Mouse (Mus musculus) MEL (cell line): ENCODE data around the gene Kcnip1. TPM values are rescaled to one million over a fixed set of nuclear protein-coding genes. Genes with fewer than 3 reads are reported as not detected.

ENCODE experiments used
- DNase-seq: peaks from one replicate; pipeline ENCODE4 v3.0.0; 2011; ENCODE audit warnings: low read depth, low spot score
- H3K27ac ChIP-seq: 2 replicates; pipeline ENCODE4 v1.5.1; 2012; ENCODE audit warnings: low read depth, mild to moderate bottlenecking, control low read depth, low read length, moderate library complexity; ENCODE audit not compliant: control insufficient read depth
- H3K27me3 ChIP-seq, 2 experiments: fragments of 150-350 bp in 1 of 2; sonication (generic) in 1 of 2; 2 replicates each; pipeline ENCODE4 v1.6.1; 2012; ENCODE audit warnings: low read length in 2 of 2, mild to moderate bottlenecking in 2 of 2, improper control_type of control experiment in 1 of 2, moderate library complexity in 1 of 2; ENCODE audit not compliant: insufficient read depth in 2 of 2, control insufficient read depth in 1 of 2
- H3K36me3 ChIP-seq, 2 experiments: 2 replicates each; pipeline ENCODE4 v1.6.1; 2012 to 2014; ENCODE audit warnings: low read length in 2 of 2, improper control_type of control experiment in 1 of 2, inconsistent platforms in 1 of 2, mild to moderate bottlenecking in 1 of 2; ENCODE audit not compliant: insufficient read depth in 2 of 2, control insufficient read depth in 1 of 2
- H3K4me1 ChIP-seq, 2 experiments: fragments of 150-350 bp in 1 of 2; sonication (generic) in 1 of 2; 2 replicates each; pipeline ENCODE4 v1.6.1; 2012; ENCODE audit warnings: low read length in 2 of 2, improper control_type of control experiment in 1 of 2, mild to moderate bottlenecking in 1 of 2; ENCODE audit not compliant: insufficient read depth in 2 of 2, control insufficient read depth in 1 of 2
- H3K4me3 ChIP-seq, 2 experiments: fragments of 150-350 bp in 1 of 2; sonication (generic) in 1 of 2; 2 replicates each; pipeline ENCODE4 v1.5.1; 2012; ENCODE audit warnings: low read depth in 2 of 2, low read length in 2 of 2, mild to moderate bottlenecking in 2 of 2, moderate library complexity in 2 of 2, control low read depth in 1 of 2, improper control_type of control experiment in 1 of 2; ENCODE audit not compliant: control insufficient read depth in 1 of 2, insufficient read depth in 1 of 2
- H3K79me2 ChIP-seq: 2 replicates; pipeline ENCODE4 v1.6.1; 2012; ENCODE audit warnings: mild to moderate bottlenecking, low read length, moderate library complexity; ENCODE audit not compliant: control insufficient read depth, poor library complexity, insufficient read depth
- H3K9ac ChIP-seq: 2 replicates; pipeline ENCODE4 v1.6.1; 2012; ENCODE audit warnings: low read depth, mild to moderate bottlenecking, control low read depth, low read length, moderate library complexity; ENCODE audit not compliant: control insufficient read depth, poor library complexity, severe bottlenecking
- H3K9me3 ChIP-seq: fragments of 150-350 bp; sonication (generic); replicated peaks from 2 replicates; pipeline ENCODE4 v1.6.1; 2012; ENCODE audit warnings: mild to moderate bottlenecking, low read length, improper control_type of control experiment, moderate library complexity; ENCODE audit not compliant: insufficient read depth
- BHLHE40 ChIP-seq: IDR thresholded peaks from 2 replicates; pipeline ENCODE4 v1.6.1; 2012; ENCODE audit warnings: low read depth, mild to moderate bottlenecking, inconsistent platforms, low read length, improper control_type of control experiment, borderline replicate concordance
- ELF1 ChIP-seq: IDR thresholded peaks from 2 replicates; pipeline ENCODE4 v1.6.1; 2014; ENCODE audit warnings: low read depth, mild to moderate bottlenecking, inconsistent platforms, low read length, improper control_type of control experiment, moderate library complexity
- EP300 ChIP-seq, 2 experiments: IDR thresholded peaks; 2 replicates each; pipeline ENCODE4 v1.6.1; 2011; ENCODE audit warnings: improper control_type of control experiment in 2 of 2, low read length in 2 of 2, low read depth in 1 of 2, mild to moderate bottlenecking in 1 of 2
- ETS1 ChIP-seq: IDR thresholded peaks from 2 replicates; pipeline ENCODE4 v1.6.1; 2012; ENCODE audit warnings: low read depth, mild to moderate bottlenecking, inconsistent platforms, low read length, improper control_type of control experiment, moderate library complexity
- GATA1 ChIP-seq: IDR thresholded peaks from 2 replicates; pipeline ENCODE4 v1.6.1; 2011; ENCODE audit warnings: low read depth, low read length, improper control_type of control experiment
- KAT2A ChIP-seq: conservative IDR thresholded peaks from 2 replicates; pipeline ENCODE4 v1.6.1; 2012; ENCODE audit warnings: low read depth, low read length, improper control_type of control experiment, inconsistent platforms
- MAZ ChIP-seq: IDR thresholded peaks from 2 replicates; pipeline ENCODE4 v1.6.1; 2012; ENCODE audit warnings: low read depth, mild to moderate bottlenecking, inconsistent platforms, low read length, improper control_type of control experiment
- MXI1 ChIP-seq: IDR thresholded peaks from 2 replicates; pipeline ENCODE4 v1.6.1; 2011; ENCODE audit warnings: mild to moderate bottlenecking, low read depth, low read length, improper control_type of control experiment
- MYB ChIP-seq: IDR thresholded peaks from 2 replicates; pipeline ENCODE4 v1.6.1; 2011; ENCODE audit warnings: mild to moderate bottlenecking, low read depth, low read length, improper control_type of control experiment
- MYC ChIP-seq: IDR thresholded peaks from 2 replicates; pipeline ENCODE4 v1.6.1; 2011; ENCODE audit warnings: low read depth, mild to moderate bottlenecking, low read length, improper control_type of control experiment, moderate library complexity
- POLR2AphosphoS5 ChIP-seq: IDR thresholded peaks from 2 replicates; pipeline ENCODE4 v1.6.1; 2012; ENCODE audit warnings: low read depth, borderline replicate concordance, mild to moderate bottlenecking, inconsistent platforms, low read length, moderate library complexity, mixed read lengths
- RCOR1 ChIP-seq: IDR thresholded peaks from 2 replicates; pipeline ENCODE4 v1.6.1; 2012; ENCODE audit warnings: low read depth, mild to moderate bottlenecking, inconsistent platforms, low read length, improper control_type of control experiment
- SMC3 ChIP-seq: IDR thresholded peaks from 2 replicates; pipeline ENCODE4 v1.6.1; 2011; ENCODE audit warnings: low read depth, low read length, improper control_type of control experiment
- TAL1 ChIP-seq: IDR thresholded peaks from 2 replicates; pipeline ENCODE4 v1.6.1; 2012; ENCODE audit warnings: mild to moderate bottlenecking, inconsistent platforms, low read length, moderate library complexity, mixed read lengths
- TCF12 ChIP-seq: IDR thresholded peaks from 2 replicates; pipeline ENCODE4 v1.6.1; 2014; ENCODE audit warnings: low read depth, mild to moderate bottlenecking, inconsistent platforms, low read length, improper control_type of control experiment, moderate library complexity
- UBTF ChIP-seq: IDR thresholded peaks from 2 replicates; pipeline ENCODE4 v1.6.1; 2012; ENCODE audit warnings: low read depth, mild to moderate bottlenecking, inconsistent platforms, low read length, improper control_type of control experiment, moderate library complexity, borderline replicate concordance; ENCODE audit not compliant: insufficient read depth
- USF1 ChIP-seq: IDR thresholded peaks from 2 replicates; pipeline ENCODE4 v1.6.1; 2014; ENCODE audit warnings: low read depth, mild to moderate bottlenecking, inconsistent platforms, low read length, improper control_type of control experiment, moderate library complexity
- ZNF384 ChIP-seq: IDR thresholded peaks from 2 replicates; pipeline ENCODE4 v1.6.1; 2012; ENCODE audit warnings: low read depth, mild to moderate bottlenecking, inconsistent platforms, low read length, improper control_type of control experiment
- polyA plus RNA-seq, 2 experiments: library from polyadenylated mRNA; stranded (reverse) in 1 of 2; unstranded in 1 of 2; fragments of >175 nt in 1 of 2; fragments of >200 nt in 1 of 2; gene quantifications; 2 replicates each; pipeline versions ENCODE4 v1.2.1 to v1.2.4; 2012; ENCODE audit warnings: low replicate concordance in 2 of 2, low read depth in 1 of 2; ENCODE audit not compliant: insufficient read length in 2 of 2, insufficient read depth in 1 of 2, missing spikeins in 1 of 2
- total RNA-seq: library from RNA; depleted of rRNA; stranded (reverse); fragments of 300-350 nt; gene quantifications from 2 replicates; pipeline ENCODE4 v1.2.3, GENCODE M21; 2012

The Kcnip1 gene
- total and polyA plus RNA-seq, 3 experiments, result 0.04 to 0.06 TPM; not detected in 1

DNA sequence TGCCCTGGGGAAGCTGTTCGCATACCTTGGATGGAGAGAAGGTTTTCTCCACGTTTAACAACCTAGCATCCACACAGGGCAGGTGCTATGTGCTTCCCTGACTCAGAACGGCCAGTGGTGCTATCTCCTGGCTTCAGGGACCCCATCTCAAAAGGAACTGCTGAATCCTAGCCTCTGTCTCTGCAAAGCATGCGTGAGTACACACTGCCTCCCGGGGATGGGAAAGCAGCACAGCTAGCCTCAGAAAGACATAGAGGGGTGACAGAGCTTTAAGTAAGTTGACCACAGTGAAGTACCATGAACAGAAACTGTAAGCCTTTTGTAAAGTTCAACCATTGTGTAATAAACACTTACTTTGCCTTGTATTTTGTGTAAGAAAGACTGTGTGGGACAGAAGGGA lies 544 bp upstream of the Kcnip1 start:
- no peak for TF ChIP-seq TCF12
- peak; percentile 5; the same call in 1 of the 2 replicates for TF ChIP-seq SMC3
- no peak for TF ChIP-seq USF1
- no peaks in the 10 kb centered on the region for H3K27me3 ChIP-seq

DNA sequence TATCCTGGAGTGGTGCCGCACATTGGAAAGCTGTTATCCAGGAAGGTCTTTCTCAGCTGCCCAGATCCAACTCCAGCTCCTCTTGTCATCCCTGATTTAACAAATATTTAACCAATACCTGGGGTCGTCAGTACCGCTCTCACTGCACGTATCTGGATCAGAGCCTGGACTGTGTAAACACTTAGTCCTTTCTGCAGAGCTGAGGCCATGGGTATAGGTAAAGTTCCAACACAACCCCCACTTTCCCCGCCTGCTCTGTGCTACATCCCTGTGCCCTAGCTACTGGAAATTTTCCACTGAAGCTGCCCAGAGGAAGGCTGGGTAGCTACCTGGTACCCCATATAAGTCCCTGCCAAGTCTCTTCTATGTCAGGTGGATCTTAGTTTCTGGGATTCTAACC lies 3.0 kb downstream of the Kcnip1 start:
- Histone ChIP-seq H3K79me2 (no peaks in the 10 kb centered on the region), H3K27ac (no peak overlapping the region), H3K36me3 (peaks cover 0 to 14% of the 10 kb centered on the region in 2 experiments; a peak in 2 of 4 replicates), H3K27me3 (no peaks in the 10 kb centered on the region), H3K4me3 (no peak overlapping the region), H3K4me1 (peaks cover 10 to 16% of the 10 kb centered on the region in 2 experiments), H3K9me3 (no peaks in the 10 kb centered on the region), H3K9ac (no peak overlapping the region)
- TF ChIP-seq ZNF384, result no peak
- no peak for TF ChIP-seq KAT2A
- TF ChIP-seq MYC, result no peak
- no peak for TF ChIP-seq POLR2AphosphoS5
- no peak for TF ChIP-seq MXI1
- no peak for TF ChIP-seq UBTF
- no peak for DNase-seq

More for the DNA sequence above, 544 bp upstream of the Kcnip1 start:
- no peaks in the 10 kb centered on the region for H3K9me3 ChIP-seq
- no peaks in the 10 kb centered on the region for H3K4me1 ChIP-seq
- H3K4me3 ChIP-seq, result no peak overlapping the region
- no peak for DNase-seq
- H3K79me2 ChIP-seq, result no peaks in the 10 kb centered on the region
- no peak overlapping the region for H3K9ac ChIP-seq
- no peaks in the 10 kb centered on the region for H3K36me3 ChIP-seq
- H3K27ac ChIP-seq, result no peak overlapping the region

DNA sequence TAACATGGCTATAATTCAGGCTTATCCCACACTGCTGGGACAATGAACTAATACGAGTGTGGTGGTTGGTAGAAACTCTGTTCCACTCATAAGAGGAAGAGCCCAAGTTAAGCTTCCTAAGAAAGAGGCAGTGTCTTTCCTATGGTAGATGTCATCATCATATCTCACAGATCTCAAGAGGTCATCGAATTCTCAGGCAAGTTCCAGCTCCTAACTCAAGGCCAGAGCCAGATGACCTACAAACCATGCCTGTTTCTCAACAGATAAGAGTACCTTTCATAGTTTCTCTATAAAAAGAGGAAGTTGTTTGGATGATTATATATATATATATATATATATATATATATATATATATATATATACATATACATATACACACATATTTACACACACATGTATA lies 6.4 kb downstream of the Kcnip1 start:
- Histone ChIP-seq H3K4me3 (no peak overlapping the region), H3K79me2 (no peaks in the 10 kb centered on the region), H3K4me1 (peaks cover 10 to 18% of the 10 kb centered on the region in 2 experiments), H3K27ac (peak overlapping the region; percentile 11; the same call in 1 of the 2 replicates), H3K36me3 (peaks cover 0 to 14% of the 10 kb centered on the region in 2 experiments; a peak in 2 of 4 replicates), H3K9ac (no peak overlapping the region), H3K9me3 (no peaks in the 10 kb centered on the region), H3K27me3 (no peaks in the 10 kb centered on the region)
- TF ChIP-seq ETS1, result peak; percentile 91
- no peak for TF ChIP-seq MAZ
- no peak for TF ChIP-seq ELF1
- 0 out of 2 replicates have a peak, but pooled peaks have one; percentile 26 for TF ChIP-seq RCOR1
- no peak for TF ChIP-seq SMC3
- peak; percentile 86 for TF ChIP-seq TCF12
- no peak for TF ChIP-seq BHLHE40
- no peak for TF ChIP-seq KAT2A
- peak; percentile 77 to 87 for TF ChIP-seq EP300 (IDR thresholded peaks at IDR 0.05; ENCODE audit: low read depth in 1 of 2, low read length in 2 of 2)
- TF ChIP-seq TAL1, result peak; percentile 89
- peak; percentile 93 for TF ChIP-seq GATA1
- no peak for TF ChIP-seq MYB
- peak; percentile 81 for DNase-seq
